Mouse (Mus musculus) spleen, adult 12 weeks (tissue): ENCODE data around the gene Hnrnpc.
"Not testable (repeated sequence)": the region's sequence is repeated elsewhere in the genome, so short reads cannot be mapped to it uniquely, and the experiment has no call there.

Source experiments
- DNase-seq: peaks from one replicate; pipeline ENCODE4 v3.0.0; 2022; ENCODE audit warnings: low spot score

The Hnrnpc gene

DNA sequence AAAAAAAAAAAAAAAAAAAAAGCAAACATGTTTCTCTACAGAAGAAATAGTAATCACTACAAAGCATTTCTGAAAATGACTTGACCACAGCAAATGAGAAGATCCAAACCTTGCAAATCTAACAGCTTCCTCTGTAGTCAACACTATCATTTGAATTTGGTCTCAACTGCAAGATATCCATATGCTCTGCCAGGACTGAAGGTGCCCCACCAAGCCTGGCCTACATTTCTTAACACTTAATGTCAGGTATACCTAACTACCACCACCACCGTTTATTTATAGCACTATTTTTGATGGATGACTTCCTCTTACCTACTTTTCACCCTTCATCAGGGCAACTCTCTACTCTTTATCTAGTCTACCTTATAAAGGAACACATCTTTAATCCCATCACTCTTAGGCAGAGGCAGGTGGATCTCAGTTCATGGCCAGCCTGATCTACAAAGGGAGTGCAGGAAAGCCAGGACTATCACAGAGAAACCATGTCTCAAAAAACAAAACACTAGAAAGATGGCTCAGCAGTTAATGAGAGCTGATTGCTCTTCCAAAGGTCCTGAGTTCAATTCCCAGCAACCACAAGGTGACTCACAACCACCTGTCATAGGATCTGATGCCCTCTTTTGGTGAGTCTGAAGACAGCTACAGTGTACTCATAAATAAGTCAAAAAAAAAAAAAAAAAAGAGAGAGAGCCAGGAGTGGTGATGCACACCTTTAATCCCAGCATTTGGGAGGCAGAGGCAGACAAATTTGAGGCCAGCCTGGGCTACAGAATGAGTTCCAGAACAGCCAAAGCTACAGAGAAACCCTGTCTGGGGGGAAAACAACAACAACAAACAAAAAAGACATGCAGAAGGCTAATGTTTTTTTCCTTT, 2.3 kb downstream of the Hnrnpc start:
- DNase-seq, result no peak

DNA sequence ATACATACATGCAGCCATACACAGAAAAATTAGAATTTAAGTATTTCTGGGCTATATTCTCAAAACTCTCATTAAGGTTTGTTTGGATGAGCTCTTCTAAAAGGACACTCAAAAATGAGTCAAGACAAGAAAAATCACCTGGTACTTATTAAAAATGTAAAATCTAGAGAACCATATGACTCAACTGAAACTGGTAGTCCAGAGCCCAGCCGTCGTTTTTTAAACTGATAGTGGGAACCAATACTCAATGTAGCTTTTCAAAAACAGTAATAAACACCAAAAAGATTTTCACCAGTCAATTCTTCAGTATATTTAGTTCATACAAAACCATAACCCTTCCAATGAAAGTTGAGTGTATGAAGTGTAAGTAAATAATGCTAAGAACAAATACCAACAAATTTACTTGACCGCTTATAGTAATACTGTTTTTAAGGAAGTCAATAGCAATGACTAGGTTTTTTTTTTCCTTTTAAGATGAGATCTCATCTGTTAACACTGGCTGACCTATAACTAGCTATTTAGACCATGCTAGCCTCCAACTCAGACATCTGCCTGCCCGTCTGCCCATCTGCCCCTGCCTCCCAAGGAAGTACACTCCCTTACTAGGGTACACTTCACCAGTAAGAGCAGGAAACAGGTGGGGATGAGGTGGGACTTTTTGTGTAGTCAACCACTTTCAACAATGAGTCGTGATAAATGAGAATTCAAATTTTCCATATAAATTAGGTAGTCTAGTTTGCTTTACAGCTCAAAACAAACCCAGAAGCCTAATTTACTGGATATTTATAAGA, 3.5 kb downstream of the Hnrnpc start:
- DNase-seq, result no peak

DNA sequence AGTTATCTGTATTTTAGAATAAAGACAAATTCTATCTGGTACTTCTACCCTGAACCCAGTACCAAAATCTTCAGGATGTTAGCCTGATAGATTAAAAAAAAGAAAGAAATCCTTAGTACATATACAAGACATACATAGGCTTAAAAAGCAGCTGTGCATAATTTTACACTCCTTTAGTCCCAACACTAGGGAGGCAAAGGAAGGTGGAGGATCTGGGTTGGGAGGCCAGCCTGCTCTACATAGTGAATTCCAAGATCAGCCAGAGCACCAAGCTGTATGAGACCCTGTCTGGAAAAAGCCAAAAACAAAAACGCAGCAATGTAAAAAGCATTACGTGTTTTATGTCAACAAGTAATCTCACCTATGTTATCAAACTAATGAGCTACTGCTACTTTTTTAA, 4.3 kb downstream of the Hnrnpc start:
- DNase-seq, result no peak

DNA sequence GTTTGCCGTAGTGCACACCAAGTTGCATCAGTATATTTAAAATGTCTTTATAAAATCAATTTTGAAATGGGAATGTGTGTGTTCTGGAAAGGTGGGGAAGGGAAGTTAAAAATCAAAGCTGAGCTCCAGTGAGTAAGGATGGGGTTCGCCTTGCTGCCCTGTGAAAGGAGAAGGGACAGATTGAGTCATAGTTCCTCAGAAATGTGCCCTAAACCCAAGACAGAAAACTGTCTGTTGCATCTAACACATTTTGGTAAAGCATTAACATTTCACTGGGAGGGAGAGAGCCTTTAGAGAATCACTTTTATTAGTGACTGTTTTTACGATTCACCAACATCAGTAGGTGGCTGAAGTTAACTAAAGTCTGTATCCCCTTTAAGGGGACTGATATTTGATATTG, 5.4 kb downstream of the Hnrnpc start:
- not testable (repeated sequence) for DNase-seq

DNA sequence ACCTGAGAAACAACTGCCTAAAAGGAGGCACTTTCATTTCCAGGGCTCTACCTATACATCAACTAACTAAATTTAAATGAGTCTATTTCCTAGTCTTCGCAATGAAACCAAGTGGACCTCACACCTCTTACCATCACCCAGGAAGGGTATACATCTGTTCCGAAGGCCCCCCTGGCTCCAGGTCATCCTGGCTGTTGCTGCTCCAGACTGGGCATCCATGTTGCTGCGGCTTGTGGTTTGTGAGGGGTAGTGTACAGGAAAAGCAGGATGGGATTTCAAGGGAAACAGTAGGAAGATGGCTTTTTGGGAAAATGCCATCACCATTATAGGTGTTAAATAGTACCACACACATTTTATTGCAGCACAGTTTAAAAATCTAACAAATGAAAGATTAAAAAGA, 6.6 kb downstream of the Hnrnpc start:
- not testable (repeated sequence) for DNase-seq

DNA sequence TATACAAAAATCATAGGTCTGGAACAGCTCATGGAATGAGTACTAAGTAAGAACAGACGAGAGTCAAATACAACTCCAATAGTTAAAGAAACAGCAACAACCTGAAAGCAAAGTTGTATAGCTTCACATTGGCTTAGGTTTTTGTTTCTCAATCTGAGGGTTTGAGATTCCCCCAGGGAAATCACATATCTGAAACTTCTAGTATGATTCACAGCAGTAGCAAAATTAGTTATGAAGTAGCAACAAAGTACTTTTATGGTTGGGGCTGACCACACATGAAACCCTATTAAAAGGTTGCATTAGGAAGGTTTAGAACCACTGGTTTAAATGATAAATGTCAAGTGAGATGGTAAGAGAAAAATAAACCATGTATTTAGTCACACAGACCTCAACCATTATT, 9.3 kb downstream of the Hnrnpc start:
- no peak for DNase-seq

DNA sequence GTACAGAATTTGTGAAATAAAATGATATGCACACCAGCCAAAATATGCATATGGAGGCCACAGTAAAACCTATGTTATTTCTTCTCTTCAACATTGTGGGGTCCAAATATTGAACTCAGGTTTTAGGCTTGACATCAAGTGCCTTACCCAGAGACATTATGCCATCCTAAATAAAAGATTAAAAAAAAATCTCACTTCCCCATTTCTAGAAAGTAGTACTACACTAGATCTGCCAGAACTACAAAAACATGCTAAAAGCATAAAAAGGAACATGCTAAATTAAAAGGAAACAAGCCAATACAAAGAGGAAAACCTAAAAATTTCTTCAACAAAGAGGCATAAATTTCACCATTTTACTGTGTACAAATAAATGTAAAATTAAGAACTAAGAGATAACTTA, 20.7 kb downstream of the Hnrnpc start:
- no peak for DNase-seq

DNA sequence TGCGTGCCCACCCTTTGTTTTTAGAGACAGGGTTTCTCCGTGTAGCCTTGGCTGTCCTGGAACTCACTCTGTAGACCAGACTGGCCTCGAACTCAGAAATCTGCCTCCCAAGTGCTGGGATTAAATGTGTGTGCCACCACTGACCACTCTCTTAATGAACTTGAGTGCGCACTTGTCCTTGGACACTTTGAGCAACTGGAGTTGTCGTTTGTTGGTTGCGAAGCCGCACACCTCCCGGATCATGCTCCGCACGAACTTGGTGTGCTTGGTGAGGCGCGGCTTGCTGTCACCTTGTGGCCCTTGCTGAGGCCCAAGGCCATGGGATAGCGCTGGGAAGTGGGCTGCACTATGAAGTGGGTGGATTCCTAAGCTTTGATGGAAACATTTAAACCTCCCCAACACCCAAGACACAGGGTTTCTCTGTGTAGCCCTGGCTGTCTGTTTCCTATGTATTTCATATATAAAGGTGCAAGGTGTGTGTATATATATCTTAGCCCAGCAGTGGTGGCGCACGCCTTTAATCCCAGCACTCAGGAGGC, 32.2 kb downstream of the Hnrnpc start:
- no peak for DNase-seq

DNA sequence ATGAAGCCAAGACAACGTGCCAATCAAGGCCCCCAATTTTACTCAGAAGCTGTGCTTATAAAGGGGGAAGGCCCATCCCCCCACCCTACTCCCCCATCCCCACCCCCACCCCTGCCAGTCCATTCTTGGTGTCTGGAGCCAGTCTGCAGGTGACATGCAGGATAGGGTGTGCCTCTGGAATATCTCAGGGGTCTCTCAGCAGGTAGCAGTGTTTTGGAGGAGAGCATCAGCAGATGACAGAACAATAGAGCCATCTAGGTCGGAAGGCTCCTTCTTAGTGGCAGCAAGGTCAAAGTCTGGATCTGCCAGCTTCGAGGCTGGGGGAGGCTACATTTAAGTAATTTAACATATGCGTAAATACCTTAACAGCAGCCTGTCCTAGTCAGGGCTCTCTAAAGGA, 37.7 kb downstream of the Hnrnpc start:
- no peak for DNase-seq

DNA sequence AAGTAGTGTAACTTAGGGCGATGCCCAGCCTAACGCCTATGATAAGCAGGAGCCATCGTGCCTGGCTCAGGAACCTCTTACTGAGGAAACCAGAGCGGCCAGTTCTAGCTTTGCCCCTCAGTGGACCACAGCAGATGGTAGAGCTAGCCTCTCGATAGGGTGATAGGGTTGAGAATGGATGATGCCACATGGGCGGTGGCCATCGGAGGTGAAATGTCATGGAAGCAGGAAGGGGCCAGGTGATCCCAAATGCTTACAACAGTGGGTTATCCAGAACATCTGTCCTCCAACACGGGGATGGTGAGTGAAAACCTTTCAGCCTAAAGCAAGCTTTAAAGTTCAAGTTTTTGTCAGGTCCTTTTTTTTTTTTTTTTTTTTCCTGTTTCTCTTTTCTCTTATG, 42.0 kb downstream of the Hnrnpc start:
- DNase-seq, result no peak

DNA sequence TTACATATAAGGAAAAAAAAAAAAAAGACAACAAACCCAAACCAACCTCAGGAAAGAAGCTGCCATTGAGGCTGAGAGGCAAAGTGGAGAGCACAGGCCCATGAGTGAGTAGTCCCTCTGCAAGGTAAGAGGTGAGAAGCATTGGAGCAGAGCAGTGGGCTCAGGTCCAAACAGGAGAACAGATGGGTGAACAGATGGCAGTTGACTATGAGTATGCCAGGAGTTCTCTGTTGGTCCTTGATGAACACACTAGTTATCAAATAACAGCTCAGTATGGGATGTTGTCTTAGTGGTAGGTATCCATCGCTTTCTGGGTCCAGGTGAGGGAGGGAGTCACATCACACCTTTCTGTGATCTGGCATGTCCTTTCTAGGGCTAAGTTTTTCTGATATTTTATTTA, 43.0 kb downstream of the Hnrnpc start:
- no peak for DNase-seq

DNA sequence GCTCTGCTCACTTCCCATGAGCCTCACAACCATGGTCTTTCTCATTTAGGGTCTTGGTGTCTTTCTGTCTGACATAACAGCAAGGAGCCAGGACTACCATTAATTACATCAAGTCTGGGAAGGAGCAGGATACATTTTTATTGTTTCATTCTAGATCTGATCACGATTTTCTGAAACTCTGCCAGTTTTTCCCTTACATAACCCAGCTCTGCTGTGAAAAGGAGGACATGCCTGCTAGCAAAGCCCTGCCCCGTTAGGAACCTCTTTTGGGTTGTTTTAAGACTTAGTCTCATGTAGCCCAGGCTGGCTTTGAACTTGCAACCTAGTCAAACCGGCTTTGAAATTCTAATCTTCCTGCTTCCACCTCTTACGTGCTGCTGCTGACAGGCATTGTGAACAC, 43.8 kb downstream of the Hnrnpc start:
- DNase-seq, result no peak

DNA sequence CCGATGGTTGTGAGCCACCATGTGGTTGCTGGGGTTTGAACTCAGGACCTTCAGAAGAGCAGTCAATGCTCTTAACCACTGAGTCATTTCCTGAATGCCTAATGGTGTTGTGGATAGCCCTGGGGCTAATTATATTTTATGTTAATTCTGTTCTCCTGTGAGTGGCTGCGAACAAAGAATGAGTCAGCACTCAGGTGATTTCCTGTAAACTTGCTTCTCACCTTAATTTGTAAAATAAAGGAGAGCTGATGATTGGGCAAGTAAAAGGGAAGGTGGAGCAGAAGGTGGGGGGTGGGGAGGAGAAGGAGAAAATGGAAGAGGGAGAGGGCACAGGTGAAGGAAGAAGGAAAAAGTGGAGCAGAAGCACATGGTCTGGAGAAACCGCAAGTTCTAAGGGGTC, 51.1 kb downstream of the Hnrnpc start:
- not testable (repeated sequence) for DNase-seq

DNA sequence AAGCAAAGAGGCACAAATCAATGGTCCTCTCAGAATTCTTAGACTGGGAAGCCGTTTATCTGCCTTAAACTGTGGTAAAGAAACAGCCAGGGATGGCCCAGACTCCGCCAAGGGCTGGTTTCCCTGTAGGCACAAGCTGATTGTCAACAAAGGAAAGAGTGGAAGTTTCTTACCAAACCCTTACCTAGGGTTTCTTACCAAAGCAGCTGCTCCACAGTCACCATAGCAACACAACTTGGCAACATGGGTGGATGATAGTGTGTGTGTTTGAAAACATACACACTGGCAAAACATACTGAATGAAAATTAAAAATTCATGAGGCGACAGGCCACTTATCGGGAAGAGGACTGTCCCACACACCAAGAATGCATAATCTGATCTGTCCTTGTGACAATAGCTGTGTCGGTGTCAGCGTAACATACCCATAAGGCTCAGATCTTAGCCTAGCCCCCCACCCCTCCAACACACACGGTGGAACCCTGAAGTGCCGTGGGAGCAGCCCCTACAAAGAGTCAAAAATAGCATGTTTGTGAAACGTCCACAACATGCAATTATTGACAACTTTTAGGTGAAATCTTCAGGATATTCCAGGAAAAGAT, 57.8 kb downstream of the Hnrnpc start:
- DNase-seq, result no peak

DNA sequence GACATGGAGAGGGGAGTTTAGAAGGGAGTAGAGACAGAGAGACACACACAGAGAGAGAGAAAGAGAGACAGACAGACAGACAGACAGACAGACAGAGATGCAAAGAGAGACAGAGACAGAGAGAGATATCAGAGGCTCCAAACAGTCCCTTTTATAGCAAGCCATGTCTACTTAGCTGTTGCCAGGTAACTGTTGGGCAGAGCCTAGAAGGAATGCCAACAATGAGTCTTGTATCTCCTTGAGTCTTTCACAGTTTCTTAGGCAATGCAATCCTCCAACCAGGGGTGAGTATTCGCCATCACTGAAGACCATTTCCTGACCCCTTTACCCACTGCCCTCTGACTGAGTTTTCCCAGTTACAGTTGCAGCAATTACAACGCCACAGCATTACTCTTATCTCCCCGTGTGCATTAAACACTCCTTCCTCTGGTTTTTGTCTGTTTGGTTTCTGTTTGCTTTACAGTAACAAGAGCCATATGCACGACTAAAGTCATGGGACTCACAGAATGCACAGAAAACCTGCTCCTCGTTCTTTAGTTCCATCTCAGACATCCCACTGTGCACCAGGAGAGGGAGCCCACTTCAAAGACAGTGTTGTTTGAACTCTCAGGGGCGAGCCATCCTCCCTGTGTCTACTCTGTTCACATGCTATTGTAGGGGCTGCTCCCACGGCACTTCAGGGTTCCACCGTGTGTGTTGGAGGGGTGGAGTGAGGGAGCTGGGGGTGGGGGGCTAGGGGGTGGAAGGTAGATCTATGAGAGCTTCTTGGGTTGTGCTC, 58.7 kb downstream of the Hnrnpc start:
- no peak for DNase-seq

DNA sequence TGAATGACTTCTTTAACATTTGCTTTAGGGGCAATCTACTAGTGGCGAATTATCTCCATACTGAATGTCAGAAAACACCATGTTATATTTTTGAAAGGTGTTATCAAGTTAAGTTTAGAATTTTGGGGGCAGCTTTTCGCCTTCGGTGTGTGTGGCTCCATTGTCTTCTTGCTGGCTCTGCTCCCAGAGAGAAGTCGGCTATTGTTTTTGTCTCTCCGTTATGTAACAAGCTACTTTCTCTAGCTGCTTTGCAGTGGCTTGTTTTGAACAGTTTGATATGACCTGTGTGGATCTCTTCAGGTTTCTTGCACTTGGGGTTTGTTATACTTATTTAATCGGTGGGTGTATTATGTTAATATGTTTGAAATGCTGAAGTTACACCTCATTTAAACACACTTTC, 60.4 kb downstream of the Hnrnpc start:
- no peak for DNase-seq

DNA sequence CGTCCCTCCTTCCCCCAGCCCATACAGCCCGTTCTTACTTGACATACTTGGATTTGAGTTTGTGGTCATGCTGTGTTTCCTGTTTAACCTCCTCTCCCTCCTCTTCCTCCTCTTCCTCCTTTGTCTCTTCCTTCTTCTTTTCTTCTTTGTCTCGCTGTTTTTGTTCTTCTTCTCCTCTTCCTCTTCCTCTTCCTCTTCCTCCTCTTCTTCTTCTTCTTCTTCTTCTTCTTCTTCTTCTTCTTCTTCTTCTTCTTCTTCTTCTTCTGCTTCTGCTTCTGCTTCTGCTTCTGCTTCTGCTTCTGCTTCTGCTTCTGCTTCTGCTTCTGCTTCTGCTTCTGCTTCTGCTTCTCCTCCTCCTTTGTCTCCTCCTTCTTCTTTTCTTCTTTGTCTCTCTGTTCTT, 61.5 kb downstream of the Hnrnpc start, which contains the start of gene Olfr221:
TSS of gene Olfr221 (minus strand) at position 101 of the 400 bp plus-strand sequence.
- DNase-seq, result not testable (repeated sequence)

DNA sequence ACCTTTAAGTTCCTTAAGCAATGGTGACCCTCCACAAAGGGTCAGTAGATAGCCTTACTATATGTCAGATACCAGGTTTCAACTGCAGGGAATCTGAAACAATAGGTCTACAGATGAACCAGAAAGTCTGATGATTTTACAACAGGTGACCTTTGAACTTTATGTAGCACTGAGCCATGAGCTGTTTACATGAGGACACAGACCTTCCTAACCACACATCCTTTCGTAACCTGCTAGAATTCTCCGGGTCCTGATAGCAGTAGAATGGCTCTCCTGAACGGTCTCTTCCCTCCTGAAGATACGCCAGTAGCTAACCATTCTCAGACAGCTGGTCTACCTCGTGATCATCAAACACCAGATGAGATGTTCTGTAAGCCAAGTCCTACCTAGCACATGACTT, 64.5 kb downstream of the Hnrnpc start:
- DNase-seq, result no peak

DNA sequence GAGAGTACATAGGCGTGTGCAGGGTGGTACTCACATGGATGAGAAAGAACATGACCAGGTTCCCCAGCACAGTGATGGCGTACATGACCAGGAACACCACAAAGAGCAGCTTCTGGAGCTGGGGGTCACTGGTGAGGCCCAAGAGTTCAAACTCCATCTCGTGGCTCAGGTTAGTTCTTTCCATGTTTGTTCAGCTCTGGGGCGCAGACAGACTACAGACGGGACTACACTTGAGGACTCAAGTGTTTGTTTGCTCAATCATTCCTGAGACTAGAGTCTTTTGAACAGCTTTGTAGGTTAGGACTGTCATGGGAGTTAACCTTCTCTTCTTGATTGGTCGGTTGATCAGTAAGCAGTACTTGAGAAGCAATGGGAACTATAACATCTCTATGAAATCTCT, 67.9 kb downstream of the Hnrnpc start:
- DNase-seq, result no peak

DNA sequence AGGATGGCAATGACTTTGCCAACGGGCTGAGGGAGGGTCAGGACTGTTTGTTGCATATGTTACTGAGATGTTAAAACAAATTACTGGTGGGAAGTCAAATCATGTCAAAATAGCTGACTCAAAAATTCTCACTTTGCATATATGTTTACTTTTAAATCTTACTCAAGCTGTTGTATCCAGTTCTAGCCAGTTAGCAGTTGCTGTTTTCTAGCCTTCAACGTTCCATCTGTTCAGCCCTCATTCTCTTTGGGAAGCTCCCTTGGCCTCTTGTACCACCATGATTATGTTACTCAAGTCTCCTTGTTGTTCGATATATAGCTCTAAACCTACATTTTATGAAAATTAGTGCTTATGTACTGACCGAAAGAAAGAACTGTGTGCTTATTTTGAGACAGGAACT, 77.5 kb downstream of the Hnrnpc start:
- DNase-seq, result no peak

DNA sequence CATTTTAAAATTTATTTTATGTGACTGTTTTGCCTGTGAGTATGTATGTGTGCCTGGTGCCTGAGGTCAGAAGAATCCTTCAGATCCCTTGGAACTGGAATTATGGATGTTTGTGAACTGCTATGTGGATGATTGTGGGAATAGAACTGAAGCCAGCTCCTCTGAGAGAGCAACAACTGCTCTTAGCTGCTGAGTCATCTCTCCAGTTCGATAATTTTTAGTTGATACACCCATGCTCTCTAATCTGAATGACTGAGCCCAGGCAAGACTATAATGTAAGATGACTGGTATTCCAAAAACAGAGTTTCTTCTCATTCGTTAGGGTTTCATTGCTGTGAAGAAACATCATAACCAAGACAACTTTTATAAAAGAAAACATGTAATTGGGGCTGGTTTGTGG, 79.7 kb downstream of the Hnrnpc start:
- DNase-seq, result no peak
